Mouse (Mus musculus): Measurements from ENCODE around the gene Naa40. TPM values are rescaled to one million over a fixed set of nuclear protein-coding genes. Genes with fewer than 3 reads are reported as not detected.

Naa40 gene
- polyA plus RNA-seq, 1 experiment from 2014 or later, result 51.9 TPM

- H3K36me3 ChIP-seq (ENCODE audit: control insufficient read depth, insufficient read depth, low read length), result no peaks in the 10 kb centered on the region
- H3K9me3 ChIP-seq (ENCODE audit: control insufficient read depth, low read length), result no peaks in the 10 kb centered on the region
- ATAC-seq, result no peak
- H3K4me3 ChIP-seq (ENCODE audit: low read length), result no peak overlapping the region
- H3K9ac ChIP-seq (ENCODE audit: low read depth, low read length), result 0 out of 2 replicates have a peak overlapping the region, but pooled peaks have one; percentile 4
- H3K27ac ChIP-seq (ENCODE audit: low read length), result no peak overlapping the region
- peaks cover 40% of the 10 kb centered on the region for H3K4me1 ChIP-seq (ENCODE audit: control insufficient read depth, insufficient read depth, low read length)
- no peak overlapping the region for H3K4me2 ChIP-seq (ENCODE audit: low read depth, low read length)
- peaks cover 2% of the 10 kb centered on the region; the same call in 1 of the 2 replicates for H3K27me3 ChIP-seq (replicated peaks; ENCODE audit: control insufficient read depth, insufficient read depth, low read length)
- WGBS, result 60% methylated on average over 7 of the region's 7 CpGs
Observed at GRCm38 (mm10) chr19:7181496-7181895, 59.5 kb downstream of the Naa40 start.

- Histone ChIP-seq H3K27me3 (replicated peaks; ENCODE audit: control insufficient read depth, insufficient read depth, low read length) (no peaks in the 10 kb centered on the region), H3K9me3 (ENCODE audit: control insufficient read depth, low read length) (no peaks in the 10 kb centered on the region), H3K4me3 (ENCODE audit: low read length) (no peak overlapping the region), H3K27ac (ENCODE audit: low read length) (no peak overlapping the region), H3K4me2 (ENCODE audit: low read depth, low read length) (no peak overlapping the region), H3K4me1 (ENCODE audit: control insufficient read depth, insufficient read depth, low read length) (peaks cover 39% of the 10 kb centered on the region), H3K36me3 (ENCODE audit: control insufficient read depth, insufficient read depth, low read length) (no peaks in the 10 kb centered on the region), H3K9ac (ENCODE audit: low read depth, low read length) (no peak overlapping the region)
- no peak for ATAC-seq
- WGBS, result 88% methylated on average over 8 of the region's 8 CpGs
Observed at GRCm38 (mm10) chr19:7180756-7181405, 60.1 kb downstream of the Naa40 start.

- no peak overlapping the region for H3K9ac ChIP-seq (ENCODE audit: low read depth, low read length)
- no peak for ATAC-seq
- WGBS, result 58% methylated on average over 3 of the region's 3 CpGs
- no peaks in the 10 kb centered on the region for H3K9me3 ChIP-seq (ENCODE audit: control insufficient read depth, low read length)
- no peaks in the 10 kb centered on the region for H3K27me3 ChIP-seq (replicated peaks; ENCODE audit: control insufficient read depth, insufficient read depth, low read length)
- H3K4me1 ChIP-seq (ENCODE audit: control insufficient read depth, insufficient read depth, low read length), result peaks cover 30% of the 10 kb centered on the region
- no peak overlapping the region for H3K4me2 ChIP-seq (ENCODE audit: low read depth, low read length)
- no peak overlapping the region for H3K4me3 ChIP-seq (ENCODE audit: low read length)
- H3K27ac ChIP-seq (ENCODE audit: low read length), result no peak overlapping the region
- H3K36me3 ChIP-seq (ENCODE audit: control insufficient read depth, insufficient read depth, low read length), result no peaks in the 10 kb centered on the region
Observed at GRCm38 (mm10) chr19:7178841-7179452, 62.0 kb downstream of the Naa40 start.

GRCm38 (mm10) chr19:7177804-7178511 lies 63.0 kb downstream of the Naa40 start:
- 59% methylated on average over 13 of the region's 13 CpGs for WGBS

GRCm38 (mm10) chr19:7176041-7176696 lies 64.8 kb downstream of the Naa40 start:
- WGBS, result 23% methylated on average over 11 of the region's 11 CpGs
- no peak for ATAC-seq
- H3K4me3 ChIP-seq (ENCODE audit: low read length), result no peak overlapping the region
- no peak overlapping the region for H3K9ac ChIP-seq (ENCODE audit: low read depth, low read length)
- H3K4me2 ChIP-seq (ENCODE audit: low read depth, low read length), result no peak overlapping the region
- H3K27ac ChIP-seq (ENCODE audit: low read length), result no peak overlapping the region
- H3K27me3 ChIP-seq (replicated peaks; ENCODE audit: control insufficient read depth, insufficient read depth, low read length), result no peaks in the 10 kb centered on the region
- peaks cover 30% of the 10 kb centered on the region for H3K4me1 ChIP-seq (ENCODE audit: control insufficient read depth, insufficient read depth, low read length)
- H3K36me3 ChIP-seq (ENCODE audit: control insufficient read depth, insufficient read depth, low read length), result no peaks in the 10 kb centered on the region
- no peaks in the 10 kb centered on the region for H3K9me3 ChIP-seq (ENCODE audit: control insufficient read depth, low read length)

More at GRCm38 (mm10) chr19:7177804-7178511, 63.0 kb downstream of the Naa40 start:
- H3K9ac ChIP-seq (ENCODE audit: low read depth, low read length), result peak overlapping the region; percentile 11; the same call in 1 of the 2 replicates
- H3K4me1 ChIP-seq (ENCODE audit: control insufficient read depth, insufficient read depth, low read length), result peaks cover 30% of the 10 kb centered on the region
- no peak overlapping the region for H3K4me3 ChIP-seq (ENCODE audit: low read length)
- no peaks in the 10 kb centered on the region for H3K27me3 ChIP-seq (replicated peaks; ENCODE audit: control insufficient read depth, insufficient read depth, low read length)
- no peaks in the 10 kb centered on the region for H3K9me3 ChIP-seq (ENCODE audit: control insufficient read depth, low read length)
- no peak overlapping the region for H3K27ac ChIP-seq (ENCODE audit: low read length)
- peak; percentile 6; the same call in 1 of the 2 replicates for ATAC-seq
- no peaks in the 10 kb centered on the region for H3K36me3 ChIP-seq (ENCODE audit: control insufficient read depth, insufficient read depth, low read length)
- H3K4me2 ChIP-seq (ENCODE audit: low read depth, low read length), result no peak overlapping the region

Other genes starting within 250 kb of the Naa40 start
- 26.9 and 29.5 TPM in 2 replicates for gene Dnajc4, start 248.6 kb downstream of the Naa40 start, polyA plus RNA-seq (2015; fragmentation: Nextera tagmentation; extraction: Ambion mirVana)
- gene Nudt22, start 245.1 kb downstream of the Naa40 start, polyA plus RNA-seq (2015; fragmentation: Nextera tagmentation; extraction: Ambion mirVana), result 33.0 and 40.2 TPM in 2 replicates
- gene Trpt1, start 245.1 kb downstream of the Naa40 start, polyA plus RNA-seq (2015; fragmentation: Nextera tagmentation; extraction: Ambion mirVana), result 8.9 and 9.5 TPM in 2 replicates
- gene Fermt3, start 221.7 kb downstream of the Naa40 start, polyA plus RNA-seq (2015; fragmentation: Nextera tagmentation; extraction: Ambion mirVana), result 13.0 and 14.4 TPM in 2 replicates
- 194 and 208 TPM in 2 replicates for gene Stip1, start 201.2 kb downstream of the Naa40 start, polyA plus RNA-seq (2015; fragmentation: Nextera tagmentation; extraction: Ambion mirVana)
- 11.6 and 13.1 TPM in 2 replicates for gene Macrod1, start 184.4 kb downstream of the Naa40 start, polyA plus RNA-seq (2015; fragmentation: Nextera tagmentation; extraction: Ambion mirVana)
- 1.6 and 1.9 TPM in 2 replicates for gene Flrt1, start 135.5 kb downstream of the Naa40 start, polyA plus RNA-seq (2015; fragmentation: Nextera tagmentation; extraction: Ambion mirVana)
- gene Otub1, start 34.9 kb downstream of the Naa40 start, polyA plus RNA-seq (2015; fragmentation: Nextera tagmentation; extraction: Ambion mirVana), result 162 and 166 TPM in 2 replicates
- 1,467 and 1,508 TPM in 2 replicates for gene Cox8a, start 23.6 kb downstream of the Naa40 start, polyA plus RNA-seq (2015; fragmentation: Nextera tagmentation; extraction: Ambion mirVana)
- 6.5 and 9.0 TPM in 2 replicates for gene Rcor2, start 26.1 kb upstream of the Naa40 start, polyA plus RNA-seq (2015; fragmentation: Nextera tagmentation; extraction: Ambion mirVana)
- 39.1 and 41.4 TPM in 2 replicates for gene Mark2, start 100.7 kb upstream of the Naa40 start, polyA plus RNA-seq (2015; fragmentation: Nextera tagmentation; extraction: Ambion mirVana)
- 17.4 and 18.2 TPM in 2 replicates for gene Spindoc, start 141.8 kb upstream of the Naa40 start, polyA plus RNA-seq (2015; fragmentation: Nextera tagmentation; extraction: Ambion mirVana)
- gene 2700081O15Rik, start 176.4 kb upstream of the Naa40 start, polyA plus RNA-seq (2015; fragmentation: Nextera tagmentation; extraction: Ambion mirVana), result 3.1 and 3.2 TPM in 2 replicates
- 127 TPM in 2 replicates for gene Rtn3, start 242.1 kb upstream of the Naa40 start, polyA plus RNA-seq (2015; fragmentation: Nextera tagmentation; extraction: Ambion mirVana)

All from intestine, embryonic 16.5 days (tissue).